Mouse (Mus musculus) adrenal gland, adult 18-20 months (tissue): ENCODE data around the gene Ecm2. TPM values are rescaled to one million over a fixed set of nuclear protein-coding genes. Genes with fewer than 3 reads are reported as not detected.

Experiments used
- DNase-seq, 2 experiments: peaks; one replicate each; pipeline ENCODE4 v3.0.0; 2021 to 2022; ENCODE audit warnings: low spot score in 2 of 2
- total RNA-seq, 2 experiments: library from RNA; stranded (reverse); gene quantifications; 1 replicate in 1 of 2; 2 replicates in 1 of 2; pipeline ENCODE4 v1.2.3; 2021

Gene Ecm2
- total RNA-seq, 2 experiments from 2014 or later = 6.2 to 8.9 TPM

GRCm38 (mm10) chr13:49505776-49506175 is 1.2 kb downstream of the Ecm2 start:
- no peak for DNase-seq

- no peak for DNase-seq
Measured at GRCm38 (mm10) chr13:49507176-49507575, 2.6 kb downstream of the Ecm2 start.

GRCm38 (mm10) chr13:49518761-49519160 is 14.2 kb downstream of the Ecm2 start:
- no peak for DNase-seq

- no peak for DNase-seq
Measured at GRCm38 (mm10) chr13:49526235-49526634, 21.6 kb downstream of the Ecm2 start.

GRCm38 (mm10) chr13:49530636-49531035 is 26.0 kb downstream of the Ecm2 start:
- DNase-seq = no peak

GRCm38 (mm10) chr13:49536946-49537345 is 32.3 kb downstream of the Ecm2 start:
- no peak for DNase-seq

GRCm38 (mm10) chr13:49538693-49539092 is 34.1 kb downstream of the Ecm2 start:
- DNase-seq = no peak

- no peak for DNase-seq
Measured at GRCm38 (mm10) chr13:49544279-49544678, 39.7 kb downstream of the Ecm2 start, which contains the start of gene Aspn. TSS of gene Aspn (plus strand) at chr13:49544443.

GRCm38 (mm10) chr13:49545646-49546045 is 41.0 kb downstream of the Ecm2 start:
- no peak for DNase-seq

GRCm38 (mm10) chr13:49546517-49546916 is 41.9 kb downstream of the Ecm2 start:
- DNase-seq = no peak

GRCm38 (mm10) chr13:49547563-49548150 is 43.0 kb downstream of the Ecm2 start:
- no peak for DNase-seq

- DNase-seq = no peak
Measured at GRCm38 (mm10) chr13:49549616-49550015, 45.0 kb downstream of the Ecm2 start.

- no peak for DNase-seq
Measured at GRCm38 (mm10) chr13:49554519-49554918, 49.9 kb downstream of the Ecm2 start.

GRCm38 (mm10) chr13:49556203-49556602 is 51.6 kb downstream of the Ecm2 start:
- no peak for DNase-seq

- DNase-seq = no peak
Measured at GRCm38 (mm10) chr13:49556924-49557323, 52.3 kb downstream of the Ecm2 start.

GRCm38 (mm10) chr13:49559185-49559584 is 54.6 kb downstream of the Ecm2 start:
- DNase-seq = peak in 1 of 2 experiments; percentile 23

GRCm38 (mm10) chr13:49560886-49561285 is 56.3 kb downstream of the Ecm2 start:
- DNase-seq = no peak

GRCm38 (mm10) chr13:49564347-49564746 is 59.7 kb downstream of the Ecm2 start:
- DNase-seq = no peak

- no peak for DNase-seq
Measured at GRCm38 (mm10) chr13:49570371-49570770, 65.8 kb downstream of the Ecm2 start.

- no peak for DNase-seq
Measured at GRCm38 (mm10) chr13:49571418-49571817, 66.8 kb downstream of the Ecm2 start.

GRCm38 (mm10) chr13:49581541-49582530 is 77.2 kb downstream of the Ecm2 start, which contains the start of gene Omd:
TSS of gene Omd (plus strand) at chr13:49582462.
- DNase-seq = no peak
